Mouse (Mus musculus) midbrain, embryonic 14.5 days (tissue): ENCODE measurements around the gene Tut1. TPM values are rescaled to one million over a fixed set of nuclear protein-coding genes. Genes with fewer than 3 reads are reported as not detected.

ENCODE experiments used
- ATAC-seq: fragments of 200-750 bp; cut with Nextera tagmentation; 2 replicates; pipeline ENCODE4 v1.8.0; 2017; ENCODE audit warnings: moderate number of reproducible peaks, moderate library complexity; ENCODE audit not compliant: low FRiP score, low TSS enrichment
- DNase-seq: peaks from one replicate; pipeline ENCODE4 v3.0.0-alpha.2; 2015
- H3K27ac ChIP-seq: fragments of 300-500 bp; sonication (generic); replicated peaks from 2 replicates; pipeline ENCODE4 v1.5.1; 2014; ENCODE audit warnings: mild to moderate bottlenecking, low read depth, low read length, moderate library complexity
- H3K27me3 ChIP-seq: fragments of 300-500 bp; sonication (generic); 2 replicates; pipeline ENCODE4 v1.6.1; 2014; ENCODE audit warnings: low read length, control low read depth, mixed read lengths; ENCODE audit not compliant: control insufficient read depth, insufficient read depth
- H3K36me3 ChIP-seq: fragments of 300-500 bp; sonication (generic); 2 replicates; pipeline ENCODE4 v1.6.1; 2014; ENCODE audit warnings: low read length, control low read depth; ENCODE audit not compliant: control insufficient read depth, insufficient read depth
- H3K4me1 ChIP-seq: fragments of 300-500 bp; sonication (generic); 2 replicates; pipeline ENCODE4 v1.6.1; 2014; ENCODE audit warnings: mild to moderate bottlenecking, antibody characterized with exemption, low read length, control low read depth; ENCODE audit not compliant: control insufficient read depth, insufficient read depth
- H3K4me2 ChIP-seq: fragments of 300-500 bp; sonication (generic); 2 replicates; pipeline ENCODE4 v1.6.1; 2014; ENCODE audit warnings: mild to moderate bottlenecking, low read length, moderate library complexity
- H3K4me3 ChIP-seq: fragments of 300-500 bp; sonication (generic); replicated peaks from 2 replicates; pipeline ENCODE4 v1.5.1; 2014; ENCODE audit warnings: low read depth, low read length
- H3K9ac ChIP-seq: fragments of 300-500 bp; sonication (generic); replicated peaks from 2 replicates; pipeline ENCODE4 v1.6.1; 2014; ENCODE audit warnings: mild to moderate bottlenecking, low read length, moderate library complexity
- H3K9me3 ChIP-seq: fragments of 300-500 bp; sonication (generic); 2 replicates; pipeline ENCODE4 v1.6.1; 2016; ENCODE audit warnings: low read length, control low read depth, mixed read lengths; ENCODE audit not compliant: control insufficient read depth
- WGBS: fragments of 180-500 bp; shearing (Covaris S2); extraction: QIAGEN DNeasy Blood & Tissue Kit; methylation state at CpG from one replicate; pipeline ENCODE4 v1.1.7; 2014; 5-methylcytosine and 5-hydroxymethylcytosine counted together
- polyA plus RNA-seq: library from polyadenylated mRNA; unstranded; fragments of >200 nt; fragmentation: Nextera tagmentation; extraction: Ambion mirVana; gene quantifications from 2 replicates; pipeline ENCODE4 v1.2.1, GENCODE M21; 2014

Tut1 gene
- polyA plus RNA-seq, 1 experiment from 2014 or later, result 25.0 TPM

DNA sequence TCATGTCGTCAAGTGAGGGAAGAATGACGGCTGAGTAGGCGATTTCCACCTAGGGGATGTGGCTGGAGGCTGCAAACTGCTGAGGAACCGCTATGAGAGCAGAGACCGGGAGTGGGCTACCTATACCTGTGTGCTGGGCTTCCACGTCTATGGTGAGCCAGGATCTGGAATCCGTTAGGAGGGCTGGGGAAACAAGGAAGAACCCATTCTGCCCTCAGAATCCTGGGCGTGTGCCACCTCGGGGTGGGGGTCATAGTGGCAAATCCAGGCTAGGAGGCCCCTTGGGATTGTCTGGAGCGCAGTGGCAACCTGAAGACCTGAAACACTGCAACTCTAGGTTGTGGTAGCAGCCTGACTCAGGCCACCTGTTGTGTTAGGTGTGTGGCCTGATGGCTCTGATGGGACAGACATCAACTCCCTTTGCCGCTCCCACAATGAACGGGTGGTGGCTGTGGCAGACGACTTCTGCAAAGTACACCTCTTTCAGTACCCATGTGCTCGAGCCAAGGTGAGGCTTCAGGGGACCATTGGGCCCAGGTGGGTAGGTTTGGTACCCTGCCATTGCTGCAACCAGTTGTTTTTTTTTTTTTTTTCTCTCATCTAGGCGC, 13.0 kb upstream of the Tut1 start:
- Histone ChIP-seq H3K9ac (peak overlapping the region; percentile 98), H3K4me3 (peak overlapping the region; percentile 95; the same call in 1 of the 2 replicates)

DNA sequence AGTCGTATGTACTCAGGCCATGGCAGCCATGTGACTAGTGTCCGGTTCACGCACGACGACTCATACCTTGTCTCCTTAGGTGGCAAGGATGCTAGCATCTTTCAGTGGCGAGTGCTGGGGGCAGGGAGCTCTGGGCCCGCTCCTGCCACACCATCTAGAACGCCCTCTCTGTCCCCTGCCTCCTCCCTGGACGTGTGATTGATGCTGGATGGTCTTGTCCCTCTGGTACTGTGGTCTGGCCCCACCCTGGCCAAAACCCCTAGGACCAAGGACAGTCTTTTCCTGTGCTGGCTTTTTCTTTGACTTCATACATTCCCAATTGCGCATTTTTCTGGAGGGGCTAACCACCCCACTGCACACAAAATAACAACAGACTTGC, 12.5 kb upstream of the Tut1 start:
- Histone ChIP-seq H3K27me3 (no peaks in the 10 kb centered on the region), H3K36me3 (peaks cover 23% of the 10 kb centered on the region), H3K4me1 (peaks cover 22% of the 10 kb centered on the region), H3K27ac (peak overlapping the region; percentile 78), H3K9me3 (no peaks in the 10 kb centered on the region), H3K4me3 (peak overlapping the region; percentile 95), H3K9ac (peak overlapping the region; percentile 98), H3K4me2 (peak overlapping the region; percentile 64)
- peak; percentile 14; the same call in 1 of the 2 replicates for ATAC-seq
- 38% methylated on average over 10 of the region's 10 CpGs for WGBS
- DNase-seq, result no peak

More for the DNA sequence above, 13.0 kb upstream of the Tut1 start:
- no peak for ATAC-seq
- DNase-seq, result no peak
- 81% methylated on average over 15 of the region's 15 CpGs for WGBS
- H3K36me3 ChIP-seq, result peaks cover 18% of the 10 kb centered on the region
- H3K27ac ChIP-seq, result peak overlapping the region; percentile 78
- H3K9me3 ChIP-seq, result no peaks in the 10 kb centered on the region
- no peaks in the 10 kb centered on the region for H3K27me3 ChIP-seq
- peak overlapping the region; percentile 64 for H3K4me2 ChIP-seq
- H3K4me1 ChIP-seq, result peaks cover 22% of the 10 kb centered on the region

DNA sequence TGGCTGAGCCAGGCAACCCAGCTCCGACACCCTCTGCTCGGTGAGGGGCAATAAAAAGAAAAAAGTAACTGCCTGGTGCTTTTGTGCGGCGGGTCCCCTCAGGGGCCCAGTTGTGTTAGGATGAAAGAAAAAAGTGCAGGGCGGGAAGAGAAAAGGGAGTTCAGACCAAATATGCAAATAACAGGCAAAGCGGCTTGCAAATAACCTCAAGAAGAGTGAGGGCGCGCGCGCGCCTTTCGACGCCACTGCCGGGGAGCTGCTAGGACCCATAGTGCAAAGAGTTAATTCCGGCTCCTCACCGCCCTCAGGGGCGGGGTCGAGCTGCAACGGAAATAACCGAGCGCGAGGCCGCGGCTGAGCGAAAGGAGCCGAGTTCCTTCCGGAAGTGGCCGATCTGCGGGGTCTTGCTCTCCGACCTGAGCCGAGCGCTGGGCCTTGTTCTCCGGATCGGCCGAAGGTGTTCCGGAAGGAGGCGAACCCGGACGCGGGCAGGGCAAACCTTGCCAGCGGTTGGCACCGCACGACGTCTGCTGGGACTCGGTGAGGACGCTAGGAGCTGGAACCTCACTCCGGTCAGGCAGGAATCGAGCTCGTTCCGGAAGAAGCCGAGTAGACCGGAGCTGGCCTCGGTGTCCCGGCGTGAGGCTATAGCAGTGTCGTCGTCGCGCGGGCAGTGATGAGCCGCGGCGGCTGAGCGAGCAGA, 12.0 kb upstream of the Tut1 start, which contains the start of gene Mta2:
Mta2 (plus strand) TSS at position 361 of the 703 bp plus-strand sequence.
- Histone ChIP-seq H3K4me1 (peaks cover 22% of the 10 kb centered on the region), H3K9me3 (no peaks in the 10 kb centered on the region), H3K4me3 (peak within 1 kb of the TSS; percentile 95), H3K4me2 (peak within 1 kb of the TSS; percentile 64), H3K27me3 (no peaks in the 10 kb centered on the region), H3K27ac (peak within 1 kb of the TSS; percentile 96), H3K9ac (peak within 1 kb of the TSS; percentile 98), H3K36me3 (peaks cover 28% of the 10 kb centered on the region)
- DNase-seq (peak; percentile 99), ATAC-seq (peak; percentile 95)
- WGBS, result under 1% methylated on average over 64 of the region's 64 CpGs

DNA sequence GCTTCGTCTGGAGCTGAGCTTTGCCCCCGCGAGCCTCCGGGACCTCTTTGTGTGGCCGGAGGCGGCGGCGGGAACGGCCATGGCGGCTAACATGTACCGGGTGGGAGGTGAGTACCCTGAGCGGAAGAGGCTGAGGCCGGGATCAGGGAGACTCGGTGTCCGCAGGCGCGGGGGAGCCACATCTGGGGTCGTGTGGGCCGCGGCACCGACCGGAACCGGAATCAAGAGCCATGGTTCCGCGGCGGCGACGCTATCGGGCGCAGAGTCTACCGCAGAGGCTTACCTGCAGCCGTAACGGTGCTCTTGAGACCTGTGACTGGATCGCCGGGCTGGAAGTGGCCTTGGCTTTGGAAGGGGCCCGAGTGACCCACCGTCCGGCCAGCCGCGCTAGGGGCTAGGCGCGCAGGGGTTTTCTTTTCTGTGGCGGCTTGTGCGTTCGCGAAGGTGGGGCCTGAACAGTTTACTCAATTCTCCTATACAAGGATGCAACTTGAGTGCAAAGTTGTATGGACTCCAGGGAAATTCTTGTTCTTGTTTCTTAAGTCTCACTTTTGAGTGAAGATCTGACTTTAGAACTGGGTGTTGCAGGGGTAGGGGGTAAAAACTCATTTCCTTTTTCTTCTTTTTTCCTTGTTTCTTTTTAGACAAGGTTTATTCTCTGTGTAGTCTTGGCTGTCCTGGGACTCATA, 11.2 kb upstream of the Tut1 start:
- Histone ChIP-seq H3K4me3 (peak overlapping the region; percentile 95), H3K9ac (peak overlapping the region; percentile 98), H3K9me3 (no peaks in the 10 kb centered on the region), H3K4me1 (peaks cover 22% of the 10 kb centered on the region), H3K27me3 (no peaks in the 10 kb centered on the region), H3K27ac (peak overlapping the region; percentile 96), H3K4me2 (peak overlapping the region; percentile 64), H3K36me3 (peaks cover 34% of the 10 kb centered on the region)
- WGBS, result under 1% methylated on average over 46 of the region's 46 CpGs
- DNase-seq (peak; percentile 69), ATAC-seq (peak; percentile 57; the same call in 1 of the 2 replicates)

DNA sequence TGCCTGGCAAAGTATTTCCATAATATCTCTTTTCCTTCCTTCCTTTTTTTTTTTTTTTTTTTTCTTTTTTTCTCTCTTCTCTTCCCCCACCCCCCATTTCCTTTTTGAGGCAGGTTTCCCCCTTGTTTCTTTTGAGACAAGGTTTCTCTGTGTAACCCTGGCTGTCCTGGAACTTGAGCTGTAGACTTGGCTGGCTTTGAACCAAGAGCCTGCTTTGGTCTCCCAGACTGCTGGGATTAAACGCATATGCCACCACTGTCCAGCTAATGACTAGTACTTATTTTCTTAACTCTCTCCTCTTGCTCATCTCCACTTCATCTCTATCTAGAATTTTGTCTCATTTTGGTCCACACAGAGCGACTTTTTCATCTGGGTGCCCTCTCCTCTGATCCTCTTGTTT, 10.6 kb upstream of the Tut1 start:
- Histone ChIP-seq H3K27me3 (no peaks in the 10 kb centered on the region), H3K4me3 (peak overlapping the region; percentile 95), H3K4me2 (peak overlapping the region; percentile 64), H3K4me1 (peaks cover 22% of the 10 kb centered on the region), H3K9ac (peak overlapping the region; percentile 98; the same call in 1 of the 2 replicates), H3K27ac (no peak overlapping the region), H3K36me3 (peaks cover 41% of the 10 kb centered on the region), H3K9me3 (no peaks in the 10 kb centered on the region)
- WGBS, result 70% methylated on average over 2 of the region's 2 CpGs
- DNase-seq (no peak), ATAC-seq (no peak)

DNA sequence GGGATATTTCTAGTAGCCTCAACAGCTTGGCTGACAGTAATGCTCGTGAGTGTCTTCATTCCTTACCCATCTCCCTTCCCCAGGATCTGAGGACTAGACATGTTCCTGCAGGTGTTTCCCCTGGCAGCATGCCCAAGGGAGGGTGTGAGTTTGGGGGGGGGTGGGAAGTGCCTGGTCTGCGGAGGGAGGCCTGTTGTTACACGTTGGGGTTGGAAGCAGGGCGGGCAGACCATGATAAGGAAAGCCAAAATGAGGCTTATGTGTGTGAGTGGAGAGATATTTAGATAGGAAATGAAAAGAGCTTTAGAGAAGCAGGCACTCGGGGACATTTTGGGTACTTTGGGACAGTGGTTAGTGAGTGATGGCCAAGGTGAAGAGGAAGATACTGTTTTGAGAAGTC, 9.6 kb upstream of the Tut1 start:
- no peak overlapping the region for H3K27ac ChIP-seq
- ATAC-seq (no peak), DNase-seq (no peak)
- peaks cover 22% of the 10 kb centered on the region for H3K4me1 ChIP-seq
- H3K9me3 ChIP-seq, result no peaks in the 10 kb centered on the region
- H3K36me3 ChIP-seq, result peaks cover 51% of the 10 kb centered on the region
- WGBS, result 74% methylated on average over 5 of the region's 5 CpGs
- H3K4me3 ChIP-seq, result peak overlapping the region; percentile 12
- H3K4me2 ChIP-seq, result peak overlapping the region; percentile 64
- H3K9ac ChIP-seq, result no peak overlapping the region
- no peaks in the 10 kb centered on the region for H3K27me3 ChIP-seq

DNA sequence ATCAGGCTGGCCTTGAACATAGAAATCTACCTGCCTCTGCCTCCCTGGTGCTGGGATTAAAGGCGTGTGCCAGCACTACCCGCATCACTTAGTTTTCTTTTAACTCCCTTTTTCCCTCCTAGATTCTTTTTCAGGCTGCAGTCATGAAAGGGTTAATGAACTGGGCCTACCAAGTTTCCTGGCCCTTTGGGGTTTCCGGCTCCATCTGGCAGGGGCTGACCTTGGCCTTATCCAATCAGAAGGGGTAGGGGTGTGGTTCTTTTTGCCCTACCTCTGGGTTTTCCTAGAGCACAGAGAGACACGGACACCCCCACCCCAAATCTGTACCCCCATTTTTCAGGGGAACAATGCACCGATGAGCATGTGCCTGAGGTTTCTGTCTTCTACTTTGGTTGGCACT, 8.9 kb upstream of the Tut1 start:
- 43% methylated on average over 5 of the region's 5 CpGs for WGBS
- no peak overlapping the region for H3K4me3 ChIP-seq
- no peaks in the 10 kb centered on the region for H3K27me3 ChIP-seq
- no peaks in the 10 kb centered on the region for H3K9me3 ChIP-seq
- ATAC-seq (no peak), DNase-seq (peak; percentile 78)
- no peak overlapping the region for H3K9ac ChIP-seq
- H3K4me2 ChIP-seq, result peak overlapping the region; percentile 26
- no peak overlapping the region for H3K27ac ChIP-seq
- peaks cover 22% of the 10 kb centered on the region for H3K4me1 ChIP-seq
- peaks cover 55% of the 10 kb centered on the region for H3K36me3 ChIP-seq

DNA sequence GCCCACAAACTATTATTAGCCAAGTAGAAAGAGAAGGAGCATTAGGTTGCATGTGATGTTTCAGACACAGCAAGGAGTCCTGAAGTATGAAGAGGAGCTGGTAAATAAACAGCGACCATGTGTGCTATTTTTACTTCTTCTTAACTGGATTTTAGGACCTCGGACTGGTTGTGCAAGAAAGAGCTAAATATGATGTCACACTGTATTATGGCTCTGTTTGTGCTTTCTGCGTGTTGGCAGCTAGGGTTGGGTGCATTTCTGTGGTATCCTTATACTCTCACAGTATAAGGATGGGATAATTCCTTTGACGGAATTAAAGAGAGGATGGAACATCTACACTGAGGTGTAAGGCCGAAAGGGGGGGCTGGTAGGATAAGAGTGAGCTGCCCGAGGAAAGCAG, 8.4 kb upstream of the Tut1 start:
- Histone ChIP-seq H3K36me3 (peaks cover 59% of the 10 kb centered on the region), H3K9ac (no peak overlapping the region), H3K27me3 (no peaks in the 10 kb centered on the region), H3K9me3 (no peaks in the 10 kb centered on the region), H3K4me1 (peaks cover 22% of the 10 kb centered on the region), H3K4me3 (no peak overlapping the region), H3K27ac (no peak overlapping the region), H3K4me2 (peak overlapping the region; percentile 26)
- WGBS, result 90% methylated on average over 6 of the region's 6 CpGs
- DNase-seq, result no peak
- no peak for ATAC-seq
